Mouse (Mus musculus): Measurements from ENCODE around the gene Adamtsl1.

Gene Adamtsl1

GRCm38 (mm10) chr4:86189853-86190252 is 675.9 kb downstream of the Adamtsl1 start:
- no peak for DNase-seq (ENCODE audit: low read depth, low spot score)

GRCm38 (mm10) chr4:86191195-86191594 is 677.2 kb downstream of the Adamtsl1 start:
- no peak for DNase-seq (ENCODE audit: low read depth, low spot score)

- no peak for DNase-seq (ENCODE audit: low read depth, low spot score)
Measured at GRCm38 (mm10) chr4:86201766-86202165, 687.8 kb downstream of the Adamtsl1 start.

- DNase-seq (ENCODE audit: low read depth, low spot score), result no peak
Measured at GRCm38 (mm10) chr4:86203288-86203687, 689.3 kb downstream of the Adamtsl1 start.

GRCm38 (mm10) chr4:86224875-86225274 is 710.9 kb downstream of the Adamtsl1 start:
- no peak for DNase-seq (ENCODE audit: low read depth, low spot score)

GRCm38 (mm10) chr4:86227096-86227495 is 713.1 kb downstream of the Adamtsl1 start:
- DNase-seq (ENCODE audit: low read depth, low spot score), result no peak

GRCm38 (mm10) chr4:86233197-86233596 is 719.2 kb downstream of the Adamtsl1 start:
- DNase-seq (ENCODE audit: low read depth, low spot score), result no peak

GRCm38 (mm10) chr4:86241854-86242424 is 728.0 kb downstream of the Adamtsl1 start:
- DNase-seq (ENCODE audit: low read depth, low spot score), result no peak

- DNase-seq (ENCODE audit: low read depth, low spot score), result no peak
Measured at GRCm38 (mm10) chr4:86270085-86270484, 756.1 kb downstream of the Adamtsl1 start.

- no peak for DNase-seq (ENCODE audit: low read depth, low spot score)
Measured at GRCm38 (mm10) chr4:86273703-86274355, 759.9 kb downstream of the Adamtsl1 start.

- no peak for DNase-seq (ENCODE audit: low read depth, low spot score)
Measured at GRCm38 (mm10) chr4:86274663-86275062, 760.7 kb downstream of the Adamtsl1 start.

- no peak for DNase-seq (ENCODE audit: low read depth, low spot score)
Measured at GRCm38 (mm10) chr4:86276021-86276813, 762.2 kb downstream of the Adamtsl1 start.

GRCm38 (mm10) chr4:86278546-86278945 is 764.6 kb downstream of the Adamtsl1 start:
- DNase-seq (ENCODE audit: low read depth, low spot score), result no peak

GRCm38 (mm10) chr4:86286572-86286971 is 772.6 kb downstream of the Adamtsl1 start:
- no peak for DNase-seq (ENCODE audit: low read depth, low spot score)

GRCm38 (mm10) chr4:86288264-86288663 is 774.3 kb downstream of the Adamtsl1 start:
- DNase-seq (ENCODE audit: low read depth, low spot score), result no peak

GRCm38 (mm10) chr4:86289511-86290273 is 775.7 kb downstream of the Adamtsl1 start:
- DNase-seq (ENCODE audit: low read depth, low spot score), result no peak

- DNase-seq (ENCODE audit: low read depth, low spot score), result no peak
Measured at GRCm38 (mm10) chr4:86294828-86295251, 780.9 kb downstream of the Adamtsl1 start.

GRCm38 (mm10) chr4:86301469-86301868 is 787.5 kb downstream of the Adamtsl1 start:
- no peak for DNase-seq (ENCODE audit: low read depth, low spot score)

GRCm38 (mm10) chr4:86302095-86302494 is 788.1 kb downstream of the Adamtsl1 start:
- DNase-seq (ENCODE audit: low read depth, low spot score), result no peak

- DNase-seq (ENCODE audit: low read depth, low spot score), result no peak
Measured at GRCm38 (mm10) chr4:86306753-86307152, 792.8 kb downstream of the Adamtsl1 start.

GRCm38 (mm10) chr4:86309178-86309577 is 795.2 kb downstream of the Adamtsl1 start:
- DNase-seq (ENCODE audit: low read depth, low spot score), result no peak
